Mouse (Mus musculus) G1E (cell line): ENCODE data around the gene Myt1l.

Experiments
- CTCF ChIP-seq: IDR thresholded peaks from 2 replicates; pipeline ENCODE4 v1.5.1; 2012; ENCODE audit warnings: low read depth, low read length, inconsistent platforms, mixed read lengths
- GATA1 ChIP-seq: IDR thresholded peaks from 2 replicates; pipeline ENCODE4 v1.6.1; 2012; ENCODE audit warnings: borderline replicate concordance, low read length, inconsistent platforms, mixed read lengths
- TAL1 ChIP-seq: conservative IDR thresholded peaks from 2 replicates; pipeline ENCODE4 v1.6.1; 2012; ENCODE audit warnings: low read depth, low read length, inconsistent platforms, mixed read lengths

DNA sequence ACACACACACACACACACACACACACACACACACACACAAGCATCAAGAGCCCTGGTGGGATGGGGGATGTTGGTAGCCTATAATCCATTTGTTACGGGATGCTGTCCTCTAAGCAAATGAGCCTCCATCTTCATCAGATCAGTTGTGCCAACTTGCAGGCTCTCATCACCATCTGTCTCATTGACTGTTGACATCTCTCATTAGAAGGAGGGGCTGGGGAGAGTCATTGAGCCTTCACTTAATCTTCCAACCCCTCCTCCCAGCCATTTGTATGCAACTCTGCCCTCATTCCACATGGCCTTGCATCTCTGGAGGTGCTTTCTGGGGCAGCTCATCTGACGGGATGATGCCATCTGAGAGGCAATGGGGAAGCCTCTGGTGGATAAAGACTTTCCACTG lies 200.1 kb downstream of the Myt1l start:
- TF ChIP-seq CTCF (no peak), GATA1 (no peak), TAL1 (no peak)
